Mouse (Mus musculus) T-helper 17 cell (primary cell): ENCODE results near the gene Gm6034.
"Not testable (repeated sequence)": the region's sequence is repeated elsewhere in the genome, so short reads cannot be mapped to it uniquely, and the experiment has no call there.

Experiments
- in situ Hi-C, 2 experiments: fragments of 300-600 bp; cut with MboI, MseI; formaldehyde crosslinking; loops; 1 replicate in 1 of 2; 2 replicates in 1 of 2; pipeline ENCODE4 v1.15.1; 2025; ENCODE audit warnings: high pct_unique_total_duplicates in 2 of 2

The Gm6034 gene

GRCm38 (mm10) chr17:36042610-36043169 lies at the start of gene Gm6034, which contains the start of gene H2-T22:
TSS of gene Gm6034 (plus strand) at chr17:36042961.
TSS of gene H2-T22 (minus strand) at chr17:36042747.
- in situ Hi-C loops = not testable (repeated sequence)

GRCm38 (mm10) chr17:35993675-35994074 lies 49.1 kb upstream of the Gm6034 start:
- in situ Hi-C loops = no loop called here

- in situ Hi-C loops = no loop called here
Measured at GRCm38 (mm10) chr17:35994175-35994878, 48.4 kb upstream of the Gm6034 start.

GRCm38 (mm10) chr17:35994879-35995240 lies 47.9 kb upstream of the Gm6034 start:
- in situ Hi-C loops = loop anchor here (5.0 kb wide), 3 partner anchors 37 to 117 kb away; partner anchors contain the start of gene H2-T23 (in 2 of the 2)

- in situ Hi-C loops = loop anchor here (5.0 kb wide), 3 partner anchors 35 to 115 kb away; partner anchors contain the start of gene H2-T23 (in 2 of the 2)
Measured at GRCm38 (mm10) chr17:35996949-35997348, 45.8 kb upstream of the Gm6034 start.

- in situ Hi-C loops = loop anchor here (5.0 kb wide), 3 partner anchors 34 to 114 kb away; partner anchors contain the start of gene H2-T23 (in 2 of the 2)
Measured at GRCm38 (mm10) chr17:35997713-35998510, 44.8 kb upstream of the Gm6034 start.

- in situ Hi-C loops = loop anchor here (5.0 kb wide), 3 partner anchors 34 to 114 kb away; partner anchors contain the start of gene H2-T23 (in 2 of the 2)
Measured at GRCm38 (mm10) chr17:35998545-35999305, 44.0 kb upstream of the Gm6034 start.

GRCm38 (mm10) chr17:35999356-35999755 lies 43.4 kb upstream of the Gm6034 start:
- in situ Hi-C loops = loop anchor here (5.0 kb wide), 3 partner anchors 33 to 113 kb away; partner anchors contain the start of gene H2-T23 (in 2 of the 2)

- in situ Hi-C loops = no loop called here
Measured at GRCm38 (mm10) chr17:36000349-36000748, 42.4 kb upstream of the Gm6034 start.

- in situ Hi-C loops = no loop called here
Measured at GRCm38 (mm10) chr17:36001121-36001897, 41.5 kb upstream of the Gm6034 start.

- in situ Hi-C loops = no loop called here
Measured at GRCm38 (mm10) chr17:36001966-36002365, 40.8 kb upstream of the Gm6034 start.

- in situ Hi-C loops = no loop called here
Measured at GRCm38 (mm10) chr17:36003331-36003730, 39.4 kb upstream of the Gm6034 start.

GRCm38 (mm10) chr17:36004409-36004808 lies 38.4 kb upstream of the Gm6034 start:
- in situ Hi-C loops = not testable (repeated sequence)

- in situ Hi-C loops = no loop called here
Measured at GRCm38 (mm10) chr17:36014977-36015376, 27.8 kb upstream of the Gm6034 start.

GRCm38 (mm10) chr17:36017046-36017445 lies 25.7 kb upstream of the Gm6034 start:
- in situ Hi-C loops = no loop called here

- in situ Hi-C loops = no loop called here
Measured at GRCm38 (mm10) chr17:36018979-36019378, 23.8 kb upstream of the Gm6034 start.

- in situ Hi-C loops = no loop called here
Measured at GRCm38 (mm10) chr17:36019519-36019918, 23.2 kb upstream of the Gm6034 start.

- in situ Hi-C loops = loop anchor here in 1 of 2 experiments (10.0 kb wide), 1 partner anchor 1254 kb away; the partner anchor contains the start of gene H2-M3
Measured at GRCm38 (mm10) chr17:36020191-36021073, 22.3 kb upstream of the Gm6034 start, which contains the start of gene H2-T24. TSS of gene H2-T24 (minus strand) at chr17:36020560.

- in situ Hi-C loops = loop anchor here in 1 of 2 experiments (10.0 kb wide), 1 partner anchor 1253 kb away; the partner anchor contains the start of gene H2-M3
Measured at GRCm38 (mm10) chr17:36021309-36021708, 21.5 kb upstream of the Gm6034 start.
